Mouse (Mus musculus) CH12.LX (cell line): ENCODE results near the gene Wbp2. TPM values are rescaled to one million over a fixed set of nuclear protein-coding genes. Genes with fewer than 3 reads are reported as not detected.

Source experiments
- DNase-seq: peaks from one replicate; pipeline ENCODE4 v3.0.0-alpha.2; 2013; ENCODE audit errors: extremely low read depth
- H3K27ac ChIP-seq: 2 replicates; pipeline ENCODE4 v1.5.1; 2012; ENCODE audit warnings: low read depth, mild to moderate bottlenecking, control low read depth, moderate library complexity; ENCODE audit not compliant: insufficient read depth
- H3K27me3 ChIP-seq: replicated peaks from 2 replicates; pipeline ENCODE3; 2012; ENCODE audit warnings: inconsistent platforms
- H3K36me3 ChIP-seq, 2 experiments: replicated peaks in 1 of 2; 2 replicates each; pipeline versions ENCODE3 to v1.6.1; 2012; ENCODE audit warnings: inconsistent platforms in 1 of 2, low read length in 1 of 2, mild to moderate bottlenecking in 1 of 2, mixed read lengths in 1 of 2, moderate library complexity in 1 of 2; ENCODE audit not compliant: control insufficient read depth in 1 of 2, insufficient read depth in 1 of 2
- H3K4me1 ChIP-seq, 2 experiments: 2 replicates each; pipeline ENCODE4 v1.6.1; 2012; ENCODE audit warnings: inconsistent platforms in 1 of 2, moderate library complexity in 1 of 2; ENCODE audit not compliant: insufficient read depth in 2 of 2, control insufficient read depth in 1 of 2
- H3K4me2 ChIP-seq: 2 replicates; pipeline ENCODE4 v1.6.1; 2012; ENCODE audit warnings: low read depth, mild to moderate bottlenecking, control low read depth; ENCODE audit not compliant: poor library complexity, insufficient read depth, severe bottlenecking
- H3K4me3 ChIP-seq, 3 experiments: fragments of 150-350 bp in 1 of 3; sonication (generic) in 1 of 3; replicated peaks in 1 of 3; 2 replicates each; pipeline versions ENCODE3 to v1.5.1; 2011 to 2012; ENCODE audit warnings: low read depth in 2 of 3, low read length in 2 of 3, mild to moderate bottlenecking in 2 of 3, moderate library complexity in 2 of 3, control low read depth in 1 of 3, improper control_type of control experiment in 1 of 3, inconsistent platforms in 1 of 3, mixed read lengths in 1 of 3; ENCODE audit not compliant: poor library complexity in 1 of 3
- H3K79me2 ChIP-seq: replicated peaks from 2 replicates; pipeline ENCODE4 v1.6.1; 2012; ENCODE audit warnings: mild to moderate bottlenecking, moderate library complexity; ENCODE audit not compliant: control insufficient read depth, poor library complexity, insufficient read depth, severe bottlenecking; ENCODE audit errors: extremely low read depth
- H3K9ac ChIP-seq: 2 replicates; pipeline ENCODE4 v1.6.1; 2012; ENCODE audit warnings: low read depth, mild to moderate bottlenecking, control low read depth, moderate library complexity; ENCODE audit not compliant: insufficient read depth
- H3K9me3 ChIP-seq: replicated peaks from 2 replicates; pipeline ENCODE3; 2012; ENCODE audit warnings: low read length, inconsistent platforms, mixed read lengths
- CTCF ChIP-seq, 2 experiments: IDR thresholded peaks in 1 of 2; conservative IDR thresholded peaks in 1 of 2; 2 replicates each; pipeline ENCODE4 v1.5.1; 2011 to 2012; ENCODE audit warnings: low read depth in 2 of 2, low read length in 2 of 2, improper control_type of control experiment in 1 of 2, inconsistent platforms in 1 of 2, mild to moderate bottlenecking in 1 of 2, moderate library complexity in 1 of 2
- EP300 ChIP-seq: IDR thresholded peaks from 2 replicates; pipeline ENCODE4 v1.6.1; 2011; ENCODE audit warnings: low read length, improper control_type of control experiment
- ETS1 ChIP-seq: conservative IDR thresholded peaks from 2 replicates; pipeline ENCODE4 v1.6.1; 2012; ENCODE audit warnings: low read depth, mild to moderate bottlenecking, inconsistent platforms, low read length, improper control_type of control experiment, moderate library complexity
- JUN ChIP-seq: IDR thresholded peaks from 2 replicates; pipeline ENCODE4 v1.6.1; 2011; ENCODE audit warnings: low read depth, mild to moderate bottlenecking, low read length, improper control_type of control experiment, moderate library complexity; ENCODE audit not compliant: insufficient read depth
- MEF2A ChIP-seq: IDR thresholded peaks from 2 replicates; pipeline ENCODE4 v1.6.1; 2014; ENCODE audit warnings: low read depth, mild to moderate bottlenecking, inconsistent platforms, low read length, improper control_type of control experiment, borderline replicate concordance
- MXI1 ChIP-seq: IDR thresholded peaks from 2 replicates; pipeline ENCODE4 v1.6.1; 2011; ENCODE audit warnings: mild to moderate bottlenecking, low read depth, low read length, improper control_type of control experiment
- MYC ChIP-seq: IDR thresholded peaks from 2 replicates; pipeline ENCODE4 v1.6.1; 2011; ENCODE audit warnings: low read depth, mild to moderate bottlenecking, improper control_type of control experiment, low read length
- NRF1 ChIP-seq: IDR thresholded peaks from 2 replicates; pipeline ENCODE4 v1.6.1; 2014; ENCODE audit warnings: low read depth, mild to moderate bottlenecking, inconsistent platforms, low read length, improper control_type of control experiment, moderate library complexity
- PAX5 ChIP-seq: IDR thresholded peaks from 2 replicates; pipeline ENCODE4 v1.6.1; 2012; ENCODE audit warnings: low read length, inconsistent platforms, mixed read lengths
- POLR2A ChIP-seq: IDR thresholded peaks from 2 replicates; pipeline ENCODE4 v1.6.1; 2011; ENCODE audit warnings: low read depth, mild to moderate bottlenecking, improper control_type of control experiment, low read length
- RCOR1 ChIP-seq: conservative IDR thresholded peaks from 2 replicates; pipeline ENCODE4 v1.6.1; 2012; ENCODE audit warnings: low read depth, mild to moderate bottlenecking, inconsistent platforms, low read length, improper control_type of control experiment
- SMC3 ChIP-seq: IDR thresholded peaks from 2 replicates; pipeline ENCODE4 v1.6.1; 2011; ENCODE audit warnings: low read depth, low read length, improper control_type of control experiment
- TCF12 ChIP-seq: IDR thresholded peaks from 2 replicates; pipeline ENCODE4 v1.6.1; 2014; ENCODE audit warnings: low read depth, mild to moderate bottlenecking, inconsistent platforms, low read length, improper control_type of control experiment
- UBTF ChIP-seq: IDR thresholded peaks from 2 replicates; pipeline ENCODE4 v1.6.1; 2012; ENCODE audit warnings: low read depth, mild to moderate bottlenecking, inconsistent platforms, low read length, improper control_type of control experiment, moderate library complexity
- USF2 ChIP-seq: conservative IDR thresholded peaks from 2 replicates; pipeline ENCODE4 v1.6.1; 2011; ENCODE audit warnings: low read depth, low read length, improper control_type of control experiment
- dilution Hi-C: fragments of 300-500 bp; cut with MboI; formaldehyde crosslinking; loops from 2 replicates; pipeline ENCODE4 v1.14.3; 2020; ENCODE audit warnings: low sequenced_read_pairs; ENCODE audit not compliant: extremely low pct_unique_long_range_greater_than_20kb, extremely low pct_ligation_motif_present
- in situ Hi-C: fragments of 300-500 bp; cut with MboI; formaldehyde crosslinking; loops from 3 replicates; pipeline ENCODE4 v1.14.3; 2019; ENCODE audit warnings: low sequenced_read_pairs, low pct_ligation_motif_present, low pct_unique_long_range_greater_than_20kb, mixed read lengths
- polyA plus RNA-seq: library from polyadenylated mRNA; unstranded; fragments of >175 nt; gene quantifications from 2 replicates; pipeline ENCODE4 v1.2.1, GENCODE M21; 2012; ENCODE audit warnings: low read depth; ENCODE audit not compliant: insufficient read length
- total RNA-seq, 2 experiments: library from RNA; depleted of rRNA; stranded (reverse); fragments of 300-350 nt in 1 of 2; fragments of >200 nt in 1 of 2; gene quantifications; 2 replicates each; pipeline ENCODE4 v1.2.3; 2012 to 2014

The Wbp2 gene
- total and polyA plus RNA-seq, 3 experiments, result 15.2 to 97.1 (median 30.7) TPM

- dilution Hi-C loops (no loop called here), in situ Hi-C loops (no loop called here)
- H3K4me2 ChIP-seq, result no peak overlapping the region; the same call in 1 of the 2 replicates
- H3K27me3 ChIP-seq, result no peaks in the 10 kb centered on the region
- TF ChIP-seq EP300, result no peak
- no peak for TF ChIP-seq CTCF (conservative IDR thresholded peaks at IDR 0.05 in 1 of 2, IDR thresholded peaks at IDR 0.05 in 1 of 2; ENCODE audit: low read depth in 2 of 2, low read length in 2 of 2)
- no peak for TF ChIP-seq ETS1
- no peak for TF ChIP-seq RCOR1
- TF ChIP-seq SMC3, result no peak
- no peak for TF ChIP-seq POLR2A
- TF ChIP-seq NRF1, result no peak
- TF ChIP-seq PAX5, result no peak
- no peak for TF ChIP-seq MXI1
- no peak for TF ChIP-seq MEF2A
- no peak for TF ChIP-seq MYC
- H3K79me2 ChIP-seq, result no peaks in the 10 kb centered on the region
- H3K4me3 ChIP-seq, result peak overlapping the region; percentile 57 to 59 (median 58)
- H3K9me3 ChIP-seq, result no peaks in the 10 kb centered on the region
- peaks cover 29 to 68% of the 10 kb centered on the region in 2 experiments for H3K36me3 ChIP-seq
- H3K9ac ChIP-seq, result peak overlapping the region; percentile 41; the same call in 1 of the 2 replicates
- peak; percentile 23 for DNase-seq
- no peak overlapping the region for H3K27ac ChIP-seq
- peaks cover 6 to 31% of the 10 kb centered on the region in 2 experiments for H3K4me1 ChIP-seq
Observed at GRCm38 (mm10) chr11:116076836-116077235, 10.0 kb downstream of the Wbp2 start.

DNA sequence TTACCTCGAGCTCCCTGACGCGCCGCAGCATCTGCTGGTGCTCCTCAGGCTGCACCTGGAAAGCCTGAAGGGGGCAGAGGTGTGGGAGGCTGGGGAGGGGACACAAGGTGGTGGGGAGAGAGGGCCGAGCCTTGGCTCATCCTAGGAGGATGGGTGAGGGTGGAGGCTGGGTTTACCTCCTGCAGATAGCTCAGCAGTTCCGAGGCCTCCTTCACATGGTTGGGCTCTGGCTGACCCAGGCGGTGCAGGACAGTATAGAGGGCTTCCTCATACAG is 10.6 kb downstream of the Wbp2 start:
- H3K79me2 ChIP-seq, result no peaks in the 10 kb centered on the region
- no peak overlapping the region for H3K4me2 ChIP-seq
- H3K36me3 ChIP-seq, result peaks cover 23 to 62% of the 10 kb centered on the region in 2 experiments
- DNase-seq, result no peak
- TF ChIP-seq JUN, result no peak
- TF ChIP-seq USF2, result no peak
- no peak for TF ChIP-seq UBTF
- in situ Hi-C loops, result no loop called here
- H3K4me3 ChIP-seq, result peak overlapping the region in 1 of 3 experiments; percentile 59
- H3K27ac ChIP-seq, result no peak overlapping the region
- H3K9me3 ChIP-seq, result no peaks in the 10 kb centered on the region
- no peak overlapping the region for H3K9ac ChIP-seq
- dilution Hi-C loops, result no loop called here
- H3K4me1 ChIP-seq, result peaks cover 7 to 37% of the 10 kb centered on the region in 2 experiments
- no peaks in the 10 kb centered on the region for H3K27me3 ChIP-seq

DNA sequence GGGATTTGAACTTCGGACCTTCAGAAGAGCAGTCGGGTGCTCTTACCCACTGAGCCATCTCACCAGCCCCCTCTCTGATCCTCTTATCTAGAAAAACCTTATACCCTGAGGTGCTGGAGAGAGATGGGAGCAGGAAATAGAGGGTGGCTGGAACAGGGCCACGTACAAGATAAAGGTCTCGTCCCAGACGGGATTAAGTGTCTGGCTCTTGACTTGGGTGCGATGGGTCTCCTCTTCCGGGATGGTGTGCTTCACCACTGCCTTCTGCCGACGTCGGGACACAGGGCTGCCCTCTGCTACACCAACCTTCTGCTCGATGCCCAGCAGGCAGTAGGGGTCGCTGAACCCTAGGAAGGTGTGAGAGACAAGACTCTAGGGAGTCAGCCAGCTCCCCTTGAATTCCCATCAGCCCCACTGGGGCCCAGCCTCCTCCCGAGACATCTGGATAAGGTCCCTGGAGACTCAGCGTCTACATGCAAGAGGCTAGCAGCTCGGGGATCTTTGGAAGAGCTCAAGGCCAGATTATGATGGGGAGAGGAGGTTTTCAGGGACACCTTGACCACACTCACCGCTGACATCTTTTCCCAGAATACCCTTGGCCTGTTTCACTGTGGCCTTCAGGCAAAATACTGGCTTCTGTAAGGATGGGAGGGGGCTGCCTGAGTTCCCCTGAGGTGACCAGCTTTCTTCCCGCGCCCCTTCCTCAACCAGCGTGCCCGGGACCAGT is 11.1 kb downstream of the Wbp2 start:
- in situ Hi-C loops (no loop called here), dilution Hi-C loops (no loop called here)
- no peak overlapping the region for H3K9ac ChIP-seq
- H3K9me3 ChIP-seq, result no peaks in the 10 kb centered on the region
- DNase-seq, result no peak
- no peak overlapping the region for H3K27ac ChIP-seq
- peaks cover 7 to 38% of the 10 kb centered on the region in 2 experiments for H3K4me1 ChIP-seq
- peaks cover 18 to 57% of the 10 kb centered on the region in 2 experiments for H3K36me3 ChIP-seq
- H3K79me2 ChIP-seq, result no peaks in the 10 kb centered on the region
- H3K4me3 ChIP-seq, result no peak overlapping the region
- no peaks in the 10 kb centered on the region for H3K27me3 ChIP-seq
- H3K4me2 ChIP-seq, result no peak overlapping the region
- TF ChIP-seq TCF12, result no peak
